Mouse (Mus musculus): ENCODE measurements around the gene Il4i1.

- TF ChIP-seq CTCF (IDR thresholded peaks at IDR 0.05; ENCODE audit: extremely low read depth, insufficient read length, insufficient replicate concordance, low read depth, low read length) (no peak), POLR2A (IDR thresholded peaks at IDR 0.05; ENCODE audit: low read depth, low read length) (no peak)
These were observed 48.7 kb downstream of the Il4i1 start for GRCm38 (mm10) chr7:44864595-44865542.

All from small intestine, adult 2 months (tissue).